ENCODE assay signal across 28 mouse cellular contexts in genomic region chr2:127987706-127988105, GRCm38 (mm10).
A peak's percentile ranks its signal among the peaks of the same experiment; 100 is the strongest.
DNase-seq lines count a peak whose midpoint lies in the region; ATAC-seq and TF ChIP-seq lines count a peak whose summit lies in the region.
"Had no signal": no experiment of that assay in that cellular context is flagged by ENCODE, and none has a peak within 500 bp of the region (broad histone marks: within the 10 kb centered on the region; RNA-seq: fewer than 3 reads in every experiment).

No protein-coding gene starts in this region.

- no peak overlapping the region for H3K4me2 ChIP-seq in embryonic facial prominence, embryonic 14.5 days (ENCODE audit: low read depth, low read length)
- H3K4me2 ChIP-seq in liver, embryonic 12.5 days, result no peak overlapping the region
- H3K4me2 ChIP-seq in intestine, postnatal 0 days (replicated peaks; ENCODE audit: low read depth), result no peak overlapping the region
- H3K4me2 ChIP-seq: embryonic facial prominence, embryonic 12.5 days; forebrain, embryonic 12.5 days; forebrain, embryonic 15.5 days; heart, embryonic 11.5 days; hindbrain, embryonic 14.5 days had no signal

- H3K36me3 ChIP-seq in embryonic facial prominence, embryonic 14.5 days (ENCODE audit: control insufficient read depth, insufficient read depth, low read length), result no peaks in the 10 kb centered on the region
- H3K36me3 ChIP-seq in embryonic facial prominence, embryonic 10.5 days (replicated peaks), result no peaks in the 10 kb centered on the region
- H3K36me3 ChIP-seq in liver, adult 2 months (ENCODE audit: control insufficient read depth, insufficient read depth, low read length), result no peaks in the 10 kb centered on the region
- H3K36me3 ChIP-seq in liver, embryonic 12.5 days, result no peaks in the 10 kb centered on the region
- no peaks in the 10 kb centered on the region for H3K36me3 ChIP-seq in intestine, postnatal 0 days (ENCODE audit: control insufficient read depth, insufficient read depth)
- H3K36me3 ChIP-seq: embryonic facial prominence, embryonic 12.5 days; forebrain, embryonic 12.5 days; forebrain, embryonic 15.5 days; hindbrain, embryonic 10.5 days had no signal

- H3K9ac ChIP-seq in embryonic facial prominence, embryonic 14.5 days (ENCODE audit: low read depth, low read length), result no peak overlapping the region
- no peak overlapping the region for H3K9ac ChIP-seq in liver, adult 2 months (ENCODE audit: low read depth, low read length)
- H3K9ac ChIP-seq in liver, embryonic 12.5 days, result no peak overlapping the region
- no peak overlapping the region for H3K9ac ChIP-seq in intestine, postnatal 0 days (ENCODE audit: low read depth, low read length)
- H3K9ac ChIP-seq: embryonic facial prominence, embryonic 12.5 days; forebrain, embryonic 12.5 days; forebrain, embryonic 15.5 days; hindbrain, embryonic 14.5 days had no signal

- ATAC-seq in embryonic facial prominence, embryonic 14.5 days (ENCODE audit: low read depth), result no peak
- no peak for ATAC-seq in liver, embryonic 12.5 days
- no peak for ATAC-seq in intestine, postnatal 0 days
- ATAC-seq: forebrain, embryonic 15.5 days; hindbrain, postnatal 0 days; inflammation-experienced regulatory T-cells, adult 6 months; intestine, embryonic 16.5 days had no signal

- no peak overlapping the region for H3K27ac ChIP-seq in embryonic facial prominence, embryonic 14.5 days (replicated peaks; ENCODE audit: low read depth, low read length)
- no peak overlapping the region for H3K27ac ChIP-seq in embryonic facial prominence, embryonic 10.5 days (replicated peaks)
- no peak overlapping the region for H3K27ac ChIP-seq in liver, adult 2 months (replicated peaks; ENCODE audit: insufficient read depth, low read depth, low read length)
- no peak overlapping the region for H3K27ac ChIP-seq in liver, embryonic 12.5 days
- no peak overlapping the region for H3K27ac ChIP-seq in intestine, postnatal 0 days (ENCODE audit: low read depth, low read length)
- H3K27ac ChIP-seq: embryonic facial prominence, embryonic 12.5 days; forebrain, embryonic 12.5 days; forebrain, embryonic 15.5 days; hindbrain, embryonic 10.5 days; hindbrain, embryonic 14.5 days; hindbrain, postnatal 0 days had no signal

- H3K4me3 ChIP-seq in embryonic facial prominence, embryonic 14.5 days (ENCODE audit: low read depth, low read length), result no peak overlapping the region
- no peak overlapping the region for H3K4me3 ChIP-seq in embryonic facial prominence, embryonic 10.5 days
- no peak overlapping the region for H3K4me3 ChIP-seq in liver, adult 2 months (ENCODE audit: insufficient read depth, low read depth, low read length)
- no peak overlapping the region for H3K4me3 ChIP-seq in liver, embryonic 12.5 days
- no peak overlapping the region for H3K4me3 ChIP-seq in intestine, postnatal 0 days (ENCODE audit: low read depth, low read length)
- H3K4me3 ChIP-seq: embryonic facial prominence, embryonic 12.5 days; erythroblast, embryonic 14.5 days; forebrain, embryonic 12.5 days; forebrain, embryonic 15.5 days; hindbrain, embryonic 10.5 days had no signal

- no peaks in the 10 kb centered on the region for H3K9me3 ChIP-seq in embryonic facial prominence, embryonic 14.5 days (ENCODE audit: control insufficient read depth, low read length)
- H3K9me3 ChIP-seq in embryonic facial prominence, embryonic 10.5 days, result no peaks in the 10 kb centered on the region
- H3K9me3 ChIP-seq in liver, embryonic 12.5 days (replicated peaks), result no peaks in the 10 kb centered on the region
- H3K9me3 ChIP-seq in intestine, postnatal 0 days (ENCODE audit: control insufficient read depth), result no peaks in the 10 kb centered on the region
- H3K9me3 ChIP-seq: embryonic facial prominence, embryonic 12.5 days; forebrain, embryonic 12.5 days; forebrain, embryonic 15.5 days; hindbrain, embryonic 10.5 days had no signal

- H3K79me2 ChIP-seq in liver, adult 2 months (ENCODE audit: control insufficient read depth, insufficient read depth, low read length), result no peaks in the 10 kb centered on the region

- TF ChIP-seq CTCF in liver, adult 2 months (IDR thresholded peaks at IDR 0.05; ENCODE audit: low read depth, low read length), result no peak
- TF ChIP-seq CTCF in intestine, postnatal 0 days (IDR thresholded peaks at IDR 0.05; ENCODE audit: low read depth), result no peak

- no peaks in the 10 kb centered on the region for H3K4me1 ChIP-seq in embryonic facial prominence, embryonic 14.5 days (ENCODE audit: control insufficient read depth, insufficient read depth, low read length)
- peaks cover 3% of the 10 kb centered on the region for H3K4me1 ChIP-seq in embryonic facial prominence, embryonic 10.5 days
- H3K4me1 ChIP-seq in liver, adult 2 months (ENCODE audit: control insufficient read depth, insufficient read depth, low read length), result peaks cover 8% of the 10 kb centered on the region; the same call in 1 of the 2 replicates
- no peaks in the 10 kb centered on the region for H3K4me1 ChIP-seq in liver, embryonic 12.5 days
- no peaks in the 10 kb centered on the region for H3K4me1 ChIP-seq in intestine, postnatal 0 days (replicated peaks; ENCODE audit: control insufficient read depth, insufficient read depth, low read length)
- H3K4me1 ChIP-seq: embryonic facial prominence, embryonic 12.5 days; forebrain, embryonic 12.5 days; forebrain, embryonic 15.5 days had no signal

- TF ChIP-seq POLR2A in liver, adult 2 months (IDR thresholded peaks at IDR 0.05; ENCODE audit: extremely low read depth, insufficient read depth, low read length), result no peak

- 32% methylated on average over 4 of the region's 4 CpGs for WGBS in embryonic facial prominence, embryonic 14.5 days
- WGBS in embryonic facial prominence, embryonic 10.5 days, result 41% methylated on average over 4 of the region's 4 CpGs
- 30% methylated on average over 4 of the region's 4 CpGs for WGBS in liver, adult 2 months
- WGBS in liver, embryonic 12.5 days (ENCODE audit: insufficient replicate concordance), result 43% methylated on average over 4 of the region's 4 CpGs
- 27% methylated on average over 4 of the region's 4 CpGs for WGBS in intestine, postnatal 0 days

- no peaks in the 10 kb centered on the region for H3K27me3 ChIP-seq in embryonic facial prominence, embryonic 14.5 days (replicated peaks; ENCODE audit: control insufficient read depth, insufficient read depth, low read length)
- no peaks in the 10 kb centered on the region for H3K27me3 ChIP-seq in embryonic facial prominence, embryonic 10.5 days (replicated peaks; ENCODE audit: low read depth, poor library complexity, severe bottlenecking)
- no peaks in the 10 kb centered on the region for H3K27me3 ChIP-seq in liver, adult 2 months (ENCODE audit: control insufficient read depth, insufficient read depth, low read length)
- no peaks in the 10 kb centered on the region for H3K27me3 ChIP-seq in liver, embryonic 12.5 days (replicated peaks)
- no peaks in the 10 kb centered on the region for H3K27me3 ChIP-seq in intestine, postnatal 0 days (replicated peaks; ENCODE audit: control insufficient read depth, insufficient read depth, low read length)
- H3K27me3 ChIP-seq: CH12.LX; embryonic facial prominence, embryonic 12.5 days; forebrain, embryonic 12.5 days; forebrain, embryonic 15.5 days had no signal

- peak; percentile 6 for DNase-seq in embryonic facial prominence, embryonic 14.5 days (ENCODE audit: low spot score)
- no peak for DNase-seq in embryonic facial prominence, embryonic 10.5 days (ENCODE audit: low spot score)
- DNase-seq in liver, adult 2 months (ENCODE audit: extremely low read depth, low read depth, low spot score), result peak; percentile 51
- DNase-seq in ES-CJ7 (ENCODE audit: low read depth, low spot score) (peak; percentile 6), R1 (ENCODE audit: low read depth, low spot score) (peak; percentile 36)
- DNase-seq: adrenal gland, adult 2 months; adrenal gland, postnatal 14 days; B cell, adult 2 months; cerebellum, adult 11 months; cerebellum, adult 2 months; cerebellum, adult 9-11 months; cerebellum, postnatal 25 days; gastrocnemius, postnatal 10 days; gastrocnemius, postnatal 36 days; heart, postnatal 36 days had no signal
